Mouse (Mus musculus) common myeloid progenitor, adult 5-6 weeks (primary cell): ENCODE results near the gene Vps11. TPM values are rescaled to one million over a fixed set of nuclear protein-coding genes. Genes with fewer than 3 reads are reported as not detected.
"Not testable (repeated sequence)": the region's sequence is repeated elsewhere in the genome, so short reads cannot be mapped to it uniquely, and the experiment has no call there.

Source experiments
- ATAC-seq: replicated peaks from 2 replicates; pipeline ENCODE4 v1.8.0; 2016; ENCODE audit warnings: low read depth, mild to moderate bottlenecking, moderate TSS enrichment, inconsistent platforms; ENCODE audit not compliant: poor library complexity, severe bottlenecking
- total RNA-seq: library from RNA; stranded (forward); fragments of 200-1000, 187-1606 nt; gene quantifications from 2 replicates; pipeline ENCODE4 v1.2.3, GENCODE M21; 2017

Gene Vps11
- total RNA-seq, 1 experiment from 2014 or later: 16.9 TPM

GRCm38 (mm10) chr9:44319105-44319886 is 42.2 kb downstream of the Vps11 start:
- ATAC-seq: no peak; the same call in 1 of the 2 replicates

DNA sequence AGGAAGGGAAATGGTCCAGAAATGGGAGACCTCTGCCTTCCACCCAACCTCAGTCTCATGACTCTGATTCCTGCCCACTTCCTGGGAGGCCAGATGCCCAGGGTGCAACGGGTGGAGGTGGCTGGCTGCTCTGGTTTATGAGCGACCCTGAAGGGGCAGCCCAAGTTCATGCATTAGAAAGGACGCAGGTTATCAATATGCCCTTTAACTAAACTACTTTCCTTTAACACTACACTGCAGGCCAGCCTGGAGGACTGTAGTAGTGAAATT is 42.7 kb downstream of the Vps11 start:
- no peak for ATAC-seq

GRCm38 (mm10) chr9:44318076-44318825 is 43.2 kb downstream of the Vps11 start:
- ATAC-seq: no peak

GRCm38 (mm10) chr9:44317452-44317851 is 44.0 kb downstream of the Vps11 start:
- no peak for ATAC-seq

GRCm38 (mm10) chr9:44314910-44315309 is 46.6 kb downstream of the Vps11 start:
- ATAC-seq: no peak

GRCm38 (mm10) chr9:44314257-44314547 is 47.3 kb downstream of the Vps11 start:
- no peak for ATAC-seq

DNA sequence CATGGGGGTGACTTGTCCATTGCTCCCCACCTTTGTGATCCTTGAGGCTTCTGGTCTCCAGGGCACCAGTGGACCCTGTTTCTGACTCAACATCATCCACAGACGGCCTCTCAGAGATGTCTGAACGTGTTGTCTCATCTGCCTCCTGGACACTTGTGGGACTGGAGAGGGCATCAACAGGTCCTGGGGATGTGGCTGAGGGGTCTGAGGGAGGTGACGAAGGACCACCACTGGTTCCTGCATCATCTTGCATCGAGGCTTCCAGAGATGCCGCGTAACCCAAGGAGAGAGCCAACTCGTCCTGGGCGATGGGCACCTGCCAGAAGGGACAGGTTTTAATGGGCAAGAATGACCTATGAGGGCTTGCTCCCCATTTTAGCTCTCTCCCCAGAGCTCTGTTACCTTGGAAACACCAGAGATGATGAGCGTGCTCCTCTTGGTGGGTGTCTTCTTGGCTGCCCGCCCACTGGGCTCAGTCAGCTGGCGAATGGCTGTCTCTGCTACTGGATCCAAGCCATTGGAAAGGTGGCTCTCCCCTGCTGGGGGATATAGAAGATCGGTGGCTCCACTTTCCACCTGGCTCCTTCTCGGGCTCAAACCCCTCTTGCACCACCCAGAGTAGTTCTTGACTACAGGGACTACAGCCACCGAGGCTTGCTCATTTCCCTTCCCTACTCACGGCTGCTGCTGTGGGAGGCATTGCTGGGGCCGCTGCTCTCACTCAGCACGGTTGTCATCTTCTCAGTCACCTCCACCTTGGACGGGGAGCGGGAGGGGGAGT is 47.8 kb downstream of the Vps11 start:
- ATAC-seq: no peak

DNA sequence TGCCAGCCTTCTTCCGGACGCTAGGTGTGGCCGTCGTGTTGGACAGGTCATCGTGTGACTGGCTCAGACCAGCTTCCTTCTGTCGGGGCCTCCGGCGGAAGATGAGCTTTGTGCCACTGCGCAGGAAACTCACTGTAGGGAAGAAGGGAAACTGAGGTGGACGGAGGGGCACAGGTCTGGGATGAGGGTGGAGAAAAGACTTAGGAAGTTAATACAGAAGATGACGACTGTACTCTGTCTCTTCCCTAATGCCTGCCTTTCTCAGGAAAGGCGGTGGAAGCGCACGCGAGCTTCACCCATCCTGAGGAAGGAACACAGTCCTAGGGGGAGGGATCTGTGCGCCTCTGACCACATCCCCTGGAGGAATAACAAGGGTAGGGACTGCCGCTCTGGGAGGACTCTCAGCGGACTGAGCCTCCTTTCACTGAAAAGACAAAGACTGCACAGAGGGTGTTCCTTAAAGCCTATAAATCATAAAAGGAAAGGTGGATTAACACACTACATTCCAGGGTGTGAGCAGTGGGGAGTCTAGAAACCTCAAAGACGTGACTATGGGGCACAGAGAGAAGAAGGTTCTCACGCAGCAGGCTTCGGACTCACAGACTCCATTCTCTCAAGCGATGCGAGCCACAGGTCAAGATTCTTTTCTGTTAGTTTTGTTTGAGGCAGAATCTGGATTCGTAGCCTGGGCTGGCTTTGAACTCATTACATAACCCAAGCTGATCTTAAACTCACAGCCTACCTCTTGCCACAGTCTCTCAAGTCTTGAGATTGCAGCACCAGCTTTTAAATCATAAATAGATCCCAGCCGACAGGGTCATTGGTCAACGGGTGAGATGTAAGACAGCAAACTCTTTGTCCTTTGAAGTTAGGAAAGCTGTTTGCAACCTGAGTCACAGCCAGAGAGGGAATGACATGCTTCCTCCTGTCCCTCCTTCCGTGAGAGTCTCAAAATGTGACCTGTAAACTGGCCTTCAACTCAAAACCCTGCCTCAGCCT is 50.0 kb downstream of the Vps11 start:
- ATAC-seq: peak; percentile 81

DNA sequence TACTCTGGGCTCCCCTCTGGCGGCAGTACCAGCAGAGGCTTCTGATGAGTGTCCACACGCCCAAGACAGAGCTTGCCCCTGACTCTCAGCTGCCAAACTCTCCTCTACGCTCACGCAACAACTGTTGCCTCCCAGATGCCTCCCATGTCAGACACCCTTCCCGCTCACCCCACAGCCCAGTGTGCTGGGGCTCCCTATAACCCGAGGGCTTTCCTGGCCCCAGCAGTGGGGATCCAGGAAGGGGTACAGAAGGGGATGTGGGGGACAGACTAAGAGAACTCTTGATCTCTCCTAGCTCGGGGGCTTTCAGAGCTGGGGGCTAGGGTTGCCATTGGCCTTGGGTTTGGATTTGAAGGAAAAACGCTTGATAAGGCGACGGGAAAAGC is 50.7 kb downstream of the Vps11 start:
- no peak for ATAC-seq

DNA sequence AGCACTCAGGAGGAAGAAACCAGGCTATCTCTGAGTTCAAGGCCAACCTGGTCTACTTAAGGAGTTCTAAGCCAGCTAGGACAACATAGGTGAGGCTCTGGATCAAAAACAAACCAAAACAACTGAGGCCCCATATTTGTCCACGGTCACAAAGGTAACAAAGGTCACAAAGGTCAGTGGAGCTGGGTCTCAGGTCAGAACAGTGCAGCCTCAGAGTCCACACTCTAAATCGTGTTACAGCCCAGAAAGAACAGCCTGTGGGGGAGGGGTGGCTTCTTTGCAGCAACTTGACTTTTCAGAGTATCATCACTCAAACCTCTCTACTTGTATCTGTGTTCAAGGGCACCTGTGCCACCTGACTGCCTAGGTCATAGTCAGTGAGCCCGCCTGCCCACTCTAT is 51.7 kb downstream of the Vps11 start:
- no peak for ATAC-seq

- ATAC-seq: no peak
Observed at GRCm38 (mm10) chr9:44307248-44307647, 54.2 kb downstream of the Vps11 start.

DNA sequence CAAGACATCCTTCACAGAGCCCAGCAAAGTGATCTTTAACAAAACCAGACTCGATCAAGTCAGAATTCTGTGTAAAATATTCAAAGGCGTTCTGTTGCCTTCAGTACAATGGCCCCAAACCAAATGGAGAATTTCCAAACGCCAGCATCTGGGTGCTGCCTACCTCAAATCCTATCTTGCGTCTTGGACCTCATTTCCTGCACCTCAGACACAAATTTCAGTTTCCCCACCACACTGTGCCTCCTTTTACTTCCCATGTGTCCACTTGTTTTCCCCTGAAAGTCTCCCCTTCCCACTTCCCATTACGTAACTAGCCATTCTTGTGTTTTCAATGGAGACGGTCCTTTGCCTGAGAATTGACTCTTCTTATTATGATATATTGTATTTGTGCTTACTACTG is 54.9 kb downstream of the Vps11 start:
- ATAC-seq: no peak

GRCm38 (mm10) chr9:44305466-44306079 is 55.9 kb downstream of the Vps11 start, which contains the start of gene Hinfp:
TSS of gene Hinfp (minus strand) at chr9:44305671.
- peak; percentile 100 for ATAC-seq

DNA sequence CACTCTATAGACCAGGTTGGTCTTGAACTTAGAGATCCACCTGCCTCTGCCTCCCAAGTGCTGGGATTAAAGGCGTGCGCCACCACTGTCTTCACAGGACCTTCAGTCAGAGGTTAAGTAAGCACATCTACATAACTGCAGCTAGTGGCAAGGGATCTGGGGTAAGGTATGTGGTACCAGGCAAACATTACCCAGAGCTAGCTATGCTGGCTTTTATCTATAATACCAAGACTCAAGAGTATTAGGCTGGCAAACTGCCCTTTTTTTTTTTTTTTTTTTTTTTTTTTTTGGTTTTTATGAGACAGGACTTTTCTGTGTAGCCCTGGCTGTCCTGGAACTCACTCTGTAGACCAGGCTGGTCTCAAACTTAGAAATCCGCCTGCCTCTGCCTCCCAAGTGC is 61.5 kb downstream of the Vps11 start:
- not testable (repeated sequence) for ATAC-seq

Other genes starting within 250 kb of the Vps11 start
- gene Gm49380, start 248.2 kb downstream of the Vps11 start, total RNA-seq: not detected in 2 replicates
- gene Rnf26, start 248.2 kb downstream of the Vps11 start, total RNA-seq: 19.3 and 21.8 TPM in 2 replicates
- gene Mcam, start 227.2 kb downstream of the Vps11 start, total RNA-seq: 0.15 and 2.6 TPM in 2 replicates
- gene Cbl, start 127.6 kb downstream of the Vps11 start, total RNA-seq: 27.7 and 32.7 TPM in 2 replicates
- gene Ccdc153, start 121.0 kb downstream of the Vps11 start, total RNA-seq: not detected in 2 replicates
- 0.58 TPM in 1 of 2 replicates, not detected in the other for gene Pdzd3, start 110.2 kb downstream of the Vps11 start, total RNA-seq
- gene Nlrx1, start 93.1 kb downstream of the Vps11 start, total RNA-seq: 1.6 and 3.4 TPM in 2 replicates
- 4.2 and 4.8 TPM in 2 replicates for gene Abcg4, start 73.1 kb downstream of the Vps11 start, total RNA-seq
- 10.6 and 12.1 TPM in 2 replicates for gene Hinfp, start 56.0 kb downstream of the Vps11 start, total RNA-seq
- 2.1 and 4.4 TPM in 2 replicates for gene C2cd2l, start 41.4 kb downstream of the Vps11 start, total RNA-seq
- gene Dpagt1, start 35.7 kb downstream of the Vps11 start, total RNA-seq: 10.6 and 14.2 TPM in 2 replicates
- gene H2afx, start 27.0 kb downstream of the Vps11 start, total RNA-seq: 286 and 311 TPM in 2 replicates
- 71.4 and 73.7 TPM in 2 replicates for gene Hmbs, start 17.4 kb downstream of the Vps11 start, total RNA-seq
- 90.4 and 99.1 TPM in 2 replicates for gene Hyou1, start 17.8 kb upstream of the Vps11 start, total RNA-seq
- gene Slc37a4, start 35.2 kb upstream of the Vps11 start, total RNA-seq: 15.7 and 26.1 TPM in 2 replicates
- gene Rps25, start 45.5 kb upstream of the Vps11 start, total RNA-seq: 2,354 and 2,766 TPM in 2 replicates
- 29.5 and 39.8 TPM in 2 replicates for gene Trappc4, start 45.9 kb upstream of the Vps11 start, total RNA-seq
- 18.8 and 35.2 TPM in 2 replicates for gene Ccdc84, start 56.9 kb upstream of the Vps11 start, total RNA-seq
- not detected in 2 replicates for gene Foxr1, start 79.5 kb upstream of the Vps11 start, total RNA-seq
- gene Upk2, start 93.3 kb upstream of the Vps11 start, total RNA-seq: not detected in 2 replicates
- 3.1 and 5.7 TPM in 2 replicates for gene Bcl9l, start 121.2 kb upstream of the Vps11 start, total RNA-seq
- gene Cxcr5, start 200.2 kb upstream of the Vps11 start, total RNA-seq: not detected in 2 replicates
- 101 and 143 TPM in 2 replicates for gene Ddx6, start 243.2 kb upstream of the Vps11 start, total RNA-seq